Mouse (Mus musculus) forebrain, postnatal 0 days (tissue): ENCODE results near the gene Acp4. TPM values are rescaled to one million over a fixed set of nuclear protein-coding genes. Genes with fewer than 3 reads are reported as not detected.

Experiments
- ATAC-seq: fragments of 200-750 bp; cut with Nextera tagmentation; 2 replicates; pipeline ENCODE4 v1.8.0; 2017; ENCODE audit warnings: mild to moderate bottlenecking, moderate library complexity
- DNase-seq: peaks from one replicate; pipeline ENCODE4 v3.0.0-alpha.2; 2015
- H3K27ac ChIP-seq: fragments of 300-500 bp; sonication (generic); 2 replicates; pipeline ENCODE4 v1.5.1; 2014; ENCODE audit warnings: low read depth, mild to moderate bottlenecking, antibody characterized with exemption, low read length, moderate library complexity, mixed read lengths
- H3K27me3 ChIP-seq: fragments of 300-500 bp; sonication (generic); 2 replicates; pipeline ENCODE4 v1.6.1; 2014; ENCODE audit warnings: mild to moderate bottlenecking, low read length, mixed read lengths; ENCODE audit not compliant: insufficient read depth
- H3K36me3 ChIP-seq: fragments of 300-500 bp; sonication (generic); 2 replicates; pipeline ENCODE4 v1.6.1; 2014; ENCODE audit warnings: mild to moderate bottlenecking, moderate library complexity; ENCODE audit not compliant: insufficient read depth
- H3K4me1 ChIP-seq: fragments of 300-500 bp; sonication (generic); 2 replicates; pipeline ENCODE4 v1.6.1; 2014; ENCODE audit warnings: antibody characterized with exemption; ENCODE audit not compliant: insufficient read depth
- H3K4me2 ChIP-seq: fragments of 300-500 bp; sonication (generic); 2 replicates; pipeline ENCODE4 v1.6.1; 2014; ENCODE audit warnings: low read depth, mild to moderate bottlenecking, moderate library complexity
- H3K4me3 ChIP-seq: fragments of 300-500 bp; sonication (generic); 2 replicates; pipeline ENCODE4 v1.5.1; 2014; ENCODE audit warnings: low read depth, low read length, mixed read lengths
- H3K9ac ChIP-seq: fragments of 300-500 bp; sonication (generic); 2 replicates; pipeline ENCODE4 v1.6.1; 2014; ENCODE audit warnings: mild to moderate bottlenecking
- H3K9me3 ChIP-seq: fragments of 300-500 bp; sonication (generic); 2 replicates; pipeline ENCODE4 v1.6.1; 2016; ENCODE audit warnings: low read length
- CTCF ChIP-seq: sonication (generic); IDR thresholded peaks from 2 replicates; pipeline ENCODE4 v1.5.1; 2016; ENCODE audit warnings: antibody characterized with exemption, control low read depth, low read depth
- WGBS: fragments of 180-500 bp; shearing (Covaris S2); extraction: QIAGEN DNeasy Blood & Tissue Kit; methylation state at CpG from one replicate; pipeline ENCODE4 v1.1.7; 2014; 5-methylcytosine and 5-hydroxymethylcytosine counted together
- polyA plus RNA-seq: library from polyadenylated mRNA; unstranded; fragments of >200 nt; fragmentation: Nextera tagmentation; extraction: Ambion mirVana; gene quantifications from 2 replicates; pipeline ENCODE4 v1.2.1, GENCODE M21; 2015
- total RNA-seq: library from RNA; depleted of rRNA; stranded (reverse); fragments of >200 nt; gene quantifications from 2 replicates; pipeline ENCODE4 v1.2.3, GENCODE M21; 2014

Gene Acp4
- total and polyA plus RNA-seq, 2 experiments from 2014 or later: 0.12 TPM; not detected in 1

- WGBS: 82% methylated on average over 3 of the region's 3 CpGs
- DNase-seq: no peak
- H3K4me2 ChIP-seq: no peak overlapping the region
Observed at GRCm38 (mm10) chr7:44275546-44275945, 18.4 kb upstream of the Acp4 start.

GRCm38 (mm10) chr7:44274096-44274495, 16.9 kb upstream of the Acp4 start:
- Histone ChIP-seq H3K27me3 (no peaks in the 10 kb centered on the region; the same call in 1 of the 2 replicates), H3K9me3 (no peaks in the 10 kb centered on the region), H3K36me3 (no peaks in the 10 kb centered on the region), H3K9ac (no peak overlapping the region), H3K27ac (no peak overlapping the region), H3K4me2 (no peak overlapping the region), H3K4me1 (no peaks in the 10 kb centered on the region), H3K4me3 (no peak overlapping the region)
- no peak for TF ChIP-seq CTCF
- DNase-seq: no peak
- ATAC-seq: no peak
- 47% methylated on average over 11 of the region's 11 CpGs for WGBS

More at GRCm38 (mm10) chr7:44275546-44275945, 18.4 kb upstream of the Acp4 start:
- no peak overlapping the region for H3K4me3 ChIP-seq
- TF ChIP-seq CTCF: no peak
- ATAC-seq: no peak
- H3K9me3 ChIP-seq: no peaks in the 10 kb centered on the region
- H3K27me3 ChIP-seq: no peaks in the 10 kb centered on the region
- no peak overlapping the region for H3K27ac ChIP-seq
- no peaks in the 10 kb centered on the region for H3K4me1 ChIP-seq
- H3K36me3 ChIP-seq: no peaks in the 10 kb centered on the region
- H3K9ac ChIP-seq: no peak overlapping the region

- no peak for TF ChIP-seq CTCF
- DNase-seq (no peak), ATAC-seq (no peak)
- no peak overlapping the region; the same call in 1 of the 2 replicates for H3K9ac ChIP-seq
- H3K4me1 ChIP-seq: no peaks in the 10 kb centered on the region
- no peaks in the 10 kb centered on the region for H3K9me3 ChIP-seq
- H3K27me3 ChIP-seq: no peaks in the 10 kb centered on the region; the same call in 1 of the 2 replicates
- H3K36me3 ChIP-seq: no peaks in the 10 kb centered on the region
- H3K4me3 ChIP-seq: no peak overlapping the region
- H3K4me2 ChIP-seq: no peak overlapping the region
- no peak overlapping the region for H3K27ac ChIP-seq
- WGBS: 64% methylated on average over 7 of the region's 7 CpGs
Observed at GRCm38 (mm10) chr7:44273446-44273845, 16.3 kb upstream of the Acp4 start.

GRCm38 (mm10) chr7:44272546-44272945, 15.4 kb upstream of the Acp4 start:
- WGBS: 81% methylated on average over 7 of the region's 7 CpGs
- no peak for ATAC-seq
- no peak overlapping the region for H3K4me3 ChIP-seq
- no peak for TF ChIP-seq CTCF
- no peak overlapping the region for H3K9ac ChIP-seq
- H3K36me3 ChIP-seq: no peaks in the 10 kb centered on the region
- H3K4me1 ChIP-seq: no peaks in the 10 kb centered on the region
- no peak overlapping the region for H3K27ac ChIP-seq
- H3K9me3 ChIP-seq: no peaks in the 10 kb centered on the region
- no peaks in the 10 kb centered on the region; the same call in 1 of the 2 replicates for H3K27me3 ChIP-seq
- H3K4me2 ChIP-seq: no peak overlapping the region
- DNase-seq: no peak

GRCm38 (mm10) chr7:44271309-44271708, 14.1 kb upstream of the Acp4 start:
- DNase-seq (peak; percentile 70), ATAC-seq (peak; percentile 73; the same call in 1 of the 2 replicates)
- WGBS: 69% methylated on average over 2 of the region's 2 CpGs
- no peak overlapping the region for H3K4me2 ChIP-seq
- H3K9me3 ChIP-seq: no peaks in the 10 kb centered on the region
- no peaks in the 10 kb centered on the region for H3K36me3 ChIP-seq
- no peak overlapping the region for H3K27ac ChIP-seq
- TF ChIP-seq CTCF: no peak
- H3K9ac ChIP-seq: no peak overlapping the region
- H3K27me3 ChIP-seq: no peaks in the 10 kb centered on the region; the same call in 1 of the 2 replicates
- H3K4me1 ChIP-seq: no peaks in the 10 kb centered on the region
- H3K4me3 ChIP-seq: no peak overlapping the region

GRCm38 (mm10) chr7:44269397-44269796, 12.2 kb upstream of the Acp4 start:
- Histone ChIP-seq H3K4me1 (no peaks in the 10 kb centered on the region), H3K36me3 (no peaks in the 10 kb centered on the region), H3K4me3 (no peak overlapping the region), H3K4me2 (no peak overlapping the region), H3K9ac (no peak overlapping the region), H3K9me3 (no peaks in the 10 kb centered on the region), H3K27me3 (no peaks in the 10 kb centered on the region; the same call in 1 of the 2 replicates), H3K27ac (no peak overlapping the region)
- no peak for DNase-seq
- 87% methylated on average over 2 of the region's 2 CpGs for WGBS
- no peak for TF ChIP-seq CTCF
- no peak for ATAC-seq

GRCm38 (mm10) chr7:44268117-44268516, 10.9 kb upstream of the Acp4 start:
- TF ChIP-seq CTCF: no peak
- no peak overlapping the region for H3K4me3 ChIP-seq
- H3K9me3 ChIP-seq: no peaks in the 10 kb centered on the region
- peaks cover 3% of the 10 kb centered on the region; the same call in 1 of the 2 replicates for H3K27me3 ChIP-seq
- no peak for ATAC-seq
- DNase-seq: no peak
- no peak overlapping the region for H3K4me2 ChIP-seq
- no peak overlapping the region for H3K9ac ChIP-seq
- no peaks in the 10 kb centered on the region for H3K4me1 ChIP-seq
- 80% methylated on average over 11 of the region's 11 CpGs for WGBS
- no peak overlapping the region for H3K27ac ChIP-seq
- no peaks in the 10 kb centered on the region for H3K36me3 ChIP-seq
